Mouse (Mus musculus) heart, adult 18-20 months (tissue): ENCODE data around the gene Tectb. TPM values are rescaled to one million over a fixed set of nuclear protein-coding genes. Genes with fewer than 3 reads are reported as not detected.

Experiments
- DNase-seq, 2 experiments: peaks; one replicate each; pipeline ENCODE4 v3.0.0; 2021 to 2022; ENCODE audit warnings: mixed read lengths in 1 of 2
- total RNA-seq, 2 experiments: library from RNA; stranded (reverse); gene quantifications; 2 replicates each; pipeline ENCODE4 v1.2.3; 2021

Gene Tectb
- total RNA-seq, 2 experiments from 2014 or later = 0.41 TPM; not detected in 1

DNA sequence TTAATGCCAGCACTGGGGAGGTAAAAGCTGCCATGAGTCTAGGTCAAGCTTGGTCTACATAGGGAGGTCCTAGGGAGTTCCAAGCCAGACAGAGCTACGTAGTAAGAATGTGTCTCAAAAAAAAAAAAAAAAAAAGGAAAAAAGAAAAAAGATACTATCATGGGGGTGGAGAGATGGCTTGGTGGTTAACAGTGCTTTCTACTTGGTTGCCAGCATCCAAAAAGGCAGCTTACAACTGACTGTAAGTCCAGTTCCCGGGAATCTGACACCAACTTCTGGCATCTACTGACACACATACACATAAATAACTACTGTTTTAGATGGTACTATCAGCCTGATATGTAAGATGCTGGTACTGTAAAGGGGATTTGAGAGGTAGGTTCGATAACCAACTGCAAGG is 28.6 kb downstream of the Tectb start:
- no peak for DNase-seq

DNA sequence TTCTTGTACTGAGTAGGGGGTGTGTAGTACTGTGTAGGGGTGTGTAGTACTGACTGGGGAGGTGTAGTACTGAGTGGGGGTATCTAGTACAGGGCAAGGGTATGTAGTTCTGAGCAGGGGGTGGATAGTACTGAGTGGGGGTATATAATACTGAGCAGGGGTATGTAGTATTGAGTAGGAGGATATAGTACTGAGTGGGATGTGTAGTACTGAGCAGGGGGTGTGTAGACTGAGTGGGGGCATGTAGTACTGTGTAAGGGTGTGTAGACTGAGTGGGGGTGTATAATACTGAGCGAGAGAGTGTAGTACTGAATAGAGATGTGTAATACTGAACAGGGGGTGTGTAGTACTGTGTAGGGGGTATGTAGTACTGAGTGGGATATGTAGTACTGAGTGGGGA is 31.2 kb downstream of the Tectb start:
- no peak for DNase-seq

DNA sequence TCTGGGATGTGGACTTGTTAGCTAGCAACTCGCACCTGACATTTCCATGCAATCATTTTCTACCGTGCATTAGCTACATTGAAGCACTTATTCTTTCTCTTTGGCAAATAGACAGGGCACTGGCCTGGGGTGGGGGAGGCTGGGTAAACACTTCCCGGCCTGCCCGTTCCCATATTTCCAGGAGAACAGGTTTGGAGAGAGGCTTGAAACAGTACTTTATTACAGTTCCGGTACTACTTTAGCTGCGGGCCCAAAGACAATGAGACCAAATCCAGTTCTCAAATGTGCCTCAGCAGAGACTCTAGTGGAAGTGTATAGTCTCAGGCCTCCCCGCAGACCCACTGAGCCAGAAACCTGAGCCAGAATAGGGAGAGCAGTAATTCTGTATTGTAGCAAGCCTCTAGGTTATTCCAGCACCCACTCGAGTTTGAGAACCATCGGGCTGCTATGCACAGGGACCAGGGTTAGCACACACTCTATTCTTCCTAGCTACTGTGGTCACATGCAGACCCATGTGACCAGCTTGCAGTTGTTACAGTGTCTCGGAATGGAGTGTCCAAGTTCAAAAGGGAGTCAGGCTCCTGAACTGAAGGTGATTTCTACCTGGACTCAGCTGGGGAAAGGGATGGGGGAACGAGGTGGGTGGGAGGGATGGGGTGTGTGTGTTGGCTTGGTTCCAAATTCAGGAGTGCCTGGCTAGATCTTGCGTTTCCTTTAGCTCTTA is 33.2 kb downstream of the Tectb start:
- DNase-seq = no peak

DNA sequence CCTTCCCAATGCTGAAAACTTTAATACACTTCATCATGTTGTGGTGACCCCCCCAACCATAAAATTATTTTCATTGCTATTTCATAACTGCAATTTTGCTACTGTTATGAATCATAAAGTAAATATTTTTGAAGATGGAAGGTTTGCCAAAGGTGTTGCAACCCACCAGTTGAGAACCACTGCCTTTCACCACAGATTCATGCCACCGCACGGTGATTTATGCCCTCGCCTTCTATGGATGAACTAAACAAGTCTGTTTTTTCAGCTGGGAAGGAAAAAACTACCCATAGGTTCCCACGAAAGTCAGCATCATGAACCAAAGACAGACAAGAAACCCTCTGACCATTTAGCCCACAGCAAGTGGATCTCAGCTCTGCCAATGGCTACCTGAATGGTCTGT is 36.3 kb downstream of the Tectb start:
- no peak for DNase-seq

DNA sequence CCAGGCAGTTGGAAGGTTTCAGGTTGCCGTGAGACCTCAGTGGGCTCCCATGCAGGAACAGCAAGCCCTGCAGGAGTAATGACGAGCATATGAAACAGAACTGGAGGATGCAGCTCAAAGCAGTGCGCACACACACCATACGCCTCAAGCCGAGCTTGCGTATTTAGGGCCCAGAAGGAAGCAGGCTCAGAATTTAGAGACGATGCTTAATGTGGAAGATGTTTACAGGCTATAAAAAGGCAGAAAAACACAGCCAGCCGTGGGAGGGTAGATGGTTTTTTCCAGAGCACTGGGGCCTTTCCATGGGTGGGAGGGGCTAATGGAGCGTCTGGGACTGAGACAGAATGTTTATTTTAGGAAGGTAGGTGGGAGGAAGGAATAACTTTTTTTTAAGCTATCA is 36.8 kb downstream of the Tectb start:
- DNase-seq = peak in 1 of 2 experiments; percentile 16

DNA sequence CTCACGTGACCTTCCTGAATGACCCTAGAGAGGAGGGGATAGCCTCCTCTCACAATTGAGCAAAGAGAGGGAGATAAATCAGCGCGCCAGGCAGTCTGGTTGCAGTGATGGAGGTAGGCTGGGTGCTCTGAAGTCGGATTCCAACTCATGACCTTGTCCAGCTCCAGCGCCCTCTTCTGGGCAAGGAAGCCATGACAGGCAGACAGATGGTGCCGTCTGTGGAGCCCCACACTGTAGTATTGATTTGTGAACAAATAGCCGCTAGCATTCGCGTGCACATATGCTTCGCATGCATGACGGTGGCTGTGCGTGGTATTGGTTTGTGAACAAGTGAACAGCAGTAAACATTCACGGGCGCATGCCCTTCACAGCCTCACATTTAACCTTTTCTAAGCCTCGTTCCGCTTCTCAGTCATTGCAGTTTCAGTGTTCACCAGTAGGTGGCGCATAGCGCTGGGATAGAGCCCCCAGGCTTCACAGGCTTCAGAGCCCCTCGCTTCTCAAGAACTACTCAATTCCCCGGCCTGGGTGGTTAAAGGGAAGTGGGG is 37.7 kb downstream of the Tectb start:
- peak; percentile 68 to 91 for DNase-seq

DNA sequence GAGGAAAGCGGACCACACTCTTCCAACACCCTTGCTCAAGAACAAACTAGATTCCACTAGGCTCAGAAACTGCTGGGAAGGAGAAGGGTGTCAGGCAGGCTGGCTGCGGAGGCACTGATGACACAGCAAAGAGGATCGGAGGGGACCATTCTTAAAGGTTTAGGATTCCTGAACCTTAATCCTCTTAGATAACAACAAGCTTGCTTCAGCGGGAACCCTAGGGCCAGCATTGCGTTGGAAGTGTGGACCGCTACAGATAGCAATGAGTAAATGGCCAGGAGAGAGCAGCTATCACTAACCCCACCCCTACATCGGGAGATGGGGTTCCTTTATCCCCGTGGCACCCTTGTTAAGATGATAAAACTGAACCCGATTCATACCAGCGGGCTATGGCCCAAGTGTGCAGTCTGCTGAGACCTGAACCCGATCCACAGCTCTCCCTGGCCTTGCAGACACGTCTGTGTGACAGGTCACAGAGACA is 38.2 kb downstream of the Tectb start:
- DNase-seq = no peak

DNA sequence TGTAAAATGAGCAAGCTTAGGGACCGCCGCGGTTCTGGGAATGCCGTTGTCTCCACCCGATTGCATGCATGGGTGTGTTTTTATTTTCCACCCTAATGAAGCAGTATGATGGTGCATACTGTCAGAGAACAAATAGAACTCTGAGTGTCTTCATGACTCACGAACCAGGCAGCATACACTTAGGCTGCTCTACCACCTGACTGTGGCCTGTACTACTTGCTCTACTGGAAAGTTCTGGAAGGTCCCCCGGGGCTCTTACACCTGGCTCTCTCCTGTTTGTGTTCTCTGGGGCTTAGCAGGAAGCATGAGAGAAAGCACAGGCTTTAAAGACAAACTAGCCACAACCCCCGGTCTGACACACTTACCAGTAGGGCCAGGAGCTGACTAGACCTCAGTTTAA is 38.8 kb downstream of the Tectb start:
- no peak for DNase-seq

DNA sequence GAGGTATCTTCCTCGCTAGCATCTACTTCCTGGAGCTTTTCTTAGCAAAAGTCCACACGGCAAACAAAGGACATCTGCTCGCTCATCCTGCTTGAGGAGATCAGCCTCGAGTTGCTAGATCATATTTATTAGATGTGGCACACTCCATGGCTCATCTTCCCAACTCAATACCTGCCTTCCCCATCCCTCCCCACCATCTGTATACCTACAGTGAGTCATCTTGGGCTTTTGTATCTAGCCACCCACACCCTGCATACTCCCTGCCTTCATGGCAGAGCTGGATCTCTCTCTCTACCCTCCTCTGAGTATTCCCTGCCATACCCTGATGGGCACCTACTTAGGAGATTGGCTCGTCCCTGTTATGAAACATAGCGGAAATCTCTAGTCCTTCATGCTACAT is 40.7 kb downstream of the Tectb start:
- no peak for DNase-seq

DNA sequence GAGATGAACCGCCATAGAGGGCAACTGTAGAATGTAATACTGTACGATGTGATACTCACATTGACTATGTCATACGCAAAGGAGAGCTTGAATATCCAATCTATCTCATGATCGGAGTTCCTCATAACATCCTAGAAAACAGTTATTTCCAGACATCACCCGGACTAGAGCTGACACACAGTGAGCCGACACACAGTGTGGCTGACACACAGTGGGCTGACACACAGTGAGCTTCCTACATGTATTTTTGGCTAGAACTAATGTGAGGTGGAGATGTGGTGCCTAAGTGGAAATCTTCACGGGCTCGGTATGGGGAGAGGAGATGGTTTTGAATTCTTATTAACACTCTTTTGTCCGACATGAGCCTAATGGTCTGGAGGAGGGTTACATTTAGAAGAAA is 41.7 kb downstream of the Tectb start:
- DNase-seq = no peak

DNA sequence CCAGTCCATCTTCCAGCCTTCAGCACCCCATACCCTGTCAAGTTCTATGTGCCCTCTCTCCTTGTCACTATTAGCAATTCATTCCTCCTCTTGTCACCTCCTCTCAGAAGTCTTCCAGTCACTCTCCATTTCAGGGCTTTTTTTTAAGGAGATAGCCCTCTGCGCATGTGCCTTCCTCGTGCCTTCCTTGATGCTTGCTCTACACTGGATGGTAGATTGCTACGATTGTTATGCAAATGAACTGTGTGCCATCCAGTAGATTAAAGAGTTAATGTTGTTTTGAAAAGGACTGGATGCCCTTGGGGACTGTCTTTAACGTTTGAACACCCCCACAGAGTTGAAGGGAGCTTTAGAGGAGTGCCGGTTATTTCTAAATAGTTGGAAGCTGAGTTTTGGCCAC is 46.1 kb downstream of the Tectb start:
- no peak for DNase-seq

DNA sequence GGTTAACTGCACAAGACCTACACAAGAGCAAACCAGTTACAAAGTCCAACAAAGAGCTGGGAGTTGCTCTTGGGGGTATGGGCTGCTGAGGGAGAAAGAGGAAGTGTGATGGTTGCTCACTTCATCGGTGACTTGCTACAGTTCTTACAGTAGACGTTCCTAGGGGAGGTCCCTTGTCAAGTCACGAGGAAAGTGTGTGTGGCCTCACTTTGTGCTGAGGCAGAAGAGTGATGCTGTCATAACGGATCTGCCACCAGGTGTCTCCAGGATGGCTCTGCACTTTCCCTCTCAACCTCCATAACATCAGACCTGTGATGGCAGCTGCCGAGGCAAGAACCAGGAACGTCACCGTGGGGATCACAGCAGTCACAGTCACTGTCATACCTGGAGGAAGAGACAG is 46.6 kb downstream of the Tectb start:
- DNase-seq = no peak

DNA sequence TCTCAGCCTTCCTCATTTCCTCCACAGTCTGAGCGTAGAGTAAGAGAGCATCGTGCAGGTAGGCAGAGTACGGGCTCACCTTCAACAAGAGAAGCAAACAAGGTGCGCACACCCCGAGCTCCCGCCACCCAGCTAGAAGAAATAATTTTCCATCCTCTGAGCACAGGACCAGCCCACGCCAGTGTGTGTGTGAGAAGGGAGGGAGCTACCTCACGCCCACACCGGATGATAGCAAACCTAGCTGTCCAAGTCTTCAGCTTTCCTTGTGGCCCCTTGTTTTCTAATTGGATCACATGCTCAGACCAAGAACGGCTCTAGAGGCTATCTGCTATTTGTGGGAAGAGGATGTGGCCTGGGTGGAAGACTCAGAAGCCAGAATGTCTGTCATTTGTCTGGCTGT is 50.5 kb downstream of the Tectb start:
- DNase-seq = no peak

DNA sequence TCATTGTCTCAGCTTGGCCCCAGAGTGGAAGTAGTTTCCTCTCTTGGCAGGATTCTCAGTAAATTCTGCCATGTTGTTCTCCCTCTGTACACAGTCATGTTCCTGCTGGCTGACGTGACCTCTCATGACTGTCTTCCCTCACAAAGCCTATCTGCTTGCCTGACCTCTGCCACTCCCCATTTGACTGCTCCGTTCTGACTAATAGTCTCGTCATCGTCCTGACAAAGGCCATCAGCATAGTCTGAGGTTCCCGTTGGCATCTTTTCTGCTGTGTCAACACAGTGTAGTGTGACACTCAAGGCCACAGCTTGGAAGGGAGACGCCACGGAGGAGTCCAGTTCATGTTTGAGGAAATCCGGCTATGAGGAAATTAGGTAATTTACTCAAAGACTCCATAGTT is 51.6 kb downstream of the Tectb start:
- peak; percentile 34 to 62 for DNase-seq

DNA sequence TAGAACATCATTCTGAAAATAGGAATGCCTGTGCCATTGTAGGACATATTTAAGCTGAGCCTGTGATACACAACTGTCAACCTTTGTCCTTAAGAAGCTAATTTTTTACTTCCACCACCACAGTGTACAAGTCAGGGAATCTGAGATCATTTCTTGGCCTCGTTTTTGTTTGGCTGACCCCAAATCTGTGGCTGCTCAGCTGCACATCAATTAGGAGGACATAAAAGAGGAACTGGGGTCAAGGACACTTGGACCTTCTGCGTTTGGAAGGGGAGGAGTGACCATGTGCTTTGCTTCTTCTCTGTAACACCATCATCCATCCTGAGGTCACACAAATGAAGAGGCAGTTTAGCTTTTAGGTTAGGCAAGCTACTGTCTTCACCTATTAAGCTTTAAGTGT is 55.5 kb downstream of the Tectb start:
- no peak for DNase-seq

DNA sequence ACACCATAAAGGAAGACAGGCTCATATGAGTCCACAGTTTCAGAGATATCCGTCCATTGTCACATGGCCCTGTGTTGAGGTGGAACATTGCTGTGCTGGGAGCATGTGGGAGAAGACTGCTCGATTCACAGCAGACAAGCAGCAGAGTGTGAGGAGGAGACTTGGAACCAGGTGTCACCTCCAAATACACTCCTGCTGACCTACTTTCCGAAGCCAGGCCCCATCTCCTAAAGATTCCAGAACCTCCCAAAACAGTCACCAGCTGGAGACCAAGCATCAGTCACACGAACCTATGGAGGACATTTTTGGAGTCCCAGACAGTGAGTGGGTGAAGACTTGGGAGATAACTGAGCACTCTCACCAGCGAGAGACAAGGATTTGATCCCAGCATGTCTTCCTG is 56.0 kb downstream of the Tectb start:
- no peak for DNase-seq

DNA sequence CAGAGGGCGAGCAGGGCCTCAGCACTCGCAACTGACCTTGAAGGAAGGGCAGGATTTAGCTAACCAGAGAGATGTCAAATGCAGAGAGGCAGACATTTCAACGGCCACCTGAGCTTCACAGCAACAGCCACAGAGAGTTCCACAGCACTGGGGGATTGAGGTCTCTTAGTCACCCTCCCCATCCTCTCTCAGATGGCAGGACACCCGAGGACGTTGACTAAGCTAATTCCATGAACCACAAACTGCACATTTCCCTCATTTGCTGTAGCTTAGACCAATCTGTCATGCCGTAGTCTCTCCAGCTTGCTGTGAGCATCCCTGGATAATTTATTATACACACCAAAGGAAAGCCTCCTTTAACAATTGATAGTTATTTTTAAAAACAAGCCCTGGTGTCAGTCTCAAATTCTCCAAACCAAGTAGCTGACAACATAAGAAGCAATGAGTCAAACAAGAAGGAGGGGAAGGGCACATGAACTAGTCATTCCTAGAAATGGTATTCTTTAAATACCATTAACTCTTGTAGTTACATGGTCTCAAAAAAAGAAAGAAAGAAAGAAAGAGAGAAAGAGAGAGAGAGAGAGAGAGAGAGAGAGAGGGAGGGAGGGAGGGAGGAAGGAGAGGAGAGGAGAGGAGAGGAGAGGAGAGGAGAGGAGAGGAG is 59.4 kb downstream of the Tectb start:
- DNase-seq = no peak

DNA sequence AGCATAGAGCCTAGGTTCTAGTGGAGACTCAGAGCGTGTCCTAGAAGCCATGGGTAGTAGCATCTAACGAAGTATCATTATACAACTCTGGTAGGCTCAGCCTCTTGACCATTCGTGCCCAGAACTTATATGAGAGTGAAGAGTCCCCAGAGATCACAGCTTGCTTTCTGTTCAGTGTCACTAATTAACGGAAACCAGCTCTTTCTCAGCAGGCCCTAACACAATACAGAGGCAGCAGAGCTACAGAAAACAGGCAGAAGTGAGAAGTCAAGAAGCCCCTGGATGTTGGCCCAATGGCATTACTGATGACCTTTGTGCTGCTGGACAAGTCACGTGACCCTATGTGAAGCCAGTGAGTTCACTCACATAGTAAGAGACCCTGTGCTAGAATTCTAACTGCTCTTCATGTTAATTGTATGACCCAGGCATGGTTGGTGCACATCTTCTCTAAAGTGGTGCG is 60.7 kb downstream of the Tectb start, which contains the start of gene Gucy2g:
TSS of gene Gucy2g (minus strand) at position 51 of the 460 bp plus-strand sequence.
- DNase-seq = peak; percentile 12 to 26

DNA sequence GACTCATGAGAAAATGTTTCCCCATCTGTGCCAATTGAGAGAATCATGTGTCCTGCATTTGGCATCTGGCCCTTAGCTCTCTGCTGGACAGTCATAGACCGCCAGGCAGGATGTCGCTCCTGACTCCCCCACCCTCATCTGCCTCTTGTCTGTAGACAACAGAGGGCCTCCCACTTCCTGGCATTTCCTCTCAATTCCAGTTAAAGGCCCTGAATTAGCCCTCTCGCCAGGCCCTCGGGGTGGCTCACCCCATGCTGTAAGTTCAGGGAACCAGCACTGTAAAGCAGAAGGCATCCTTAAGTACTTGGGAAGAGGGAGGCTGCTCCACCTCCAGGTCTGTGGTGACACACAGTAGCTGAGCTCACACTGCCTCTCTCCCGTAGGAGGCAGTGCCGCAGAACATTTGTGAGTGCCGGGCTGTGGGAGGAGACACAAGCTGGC is 64.3 kb downstream of the Tectb start:
- peak; percentile 71 to 89 for DNase-seq
